Mouse (Mus musculus) MEL (cell line): Measurements from ENCODE around the gene Mr1. TPM values are rescaled to one million over a fixed set of nuclear protein-coding genes. Genes with fewer than 3 reads are reported as not detected.
A peak's percentile ranks its signal among the peaks of the same experiment; 100 is the strongest.

Experiments
- DNase-seq: peaks from one replicate; pipeline ENCODE4 v3.0.0; 2011; ENCODE audit warnings: low read depth, low spot score
- H3K27ac ChIP-seq: 2 replicates; pipeline ENCODE4 v1.5.1; 2012; ENCODE audit warnings: low read depth, mild to moderate bottlenecking, control low read depth, low read length, moderate library complexity; ENCODE audit not compliant: control insufficient read depth
- H3K27me3 ChIP-seq, 2 experiments: fragments of 150-350 bp in 1 of 2; sonication (generic) in 1 of 2; 2 replicates each; pipeline ENCODE4 v1.6.1; 2012; ENCODE audit warnings: low read length in 2 of 2, mild to moderate bottlenecking in 2 of 2, improper control_type of control experiment in 1 of 2, moderate library complexity in 1 of 2; ENCODE audit not compliant: insufficient read depth in 2 of 2, control insufficient read depth in 1 of 2
- H3K36me3 ChIP-seq, 2 experiments: 2 replicates each; pipeline ENCODE4 v1.6.1; 2012 to 2014; ENCODE audit warnings: low read length in 2 of 2, improper control_type of control experiment in 1 of 2, inconsistent platforms in 1 of 2, mild to moderate bottlenecking in 1 of 2; ENCODE audit not compliant: insufficient read depth in 2 of 2, control insufficient read depth in 1 of 2
- H3K4me1 ChIP-seq, 2 experiments: fragments of 150-350 bp in 1 of 2; sonication (generic) in 1 of 2; 2 replicates each; pipeline ENCODE4 v1.6.1; 2012; ENCODE audit warnings: low read length in 2 of 2, improper control_type of control experiment in 1 of 2, mild to moderate bottlenecking in 1 of 2; ENCODE audit not compliant: insufficient read depth in 2 of 2, control insufficient read depth in 1 of 2
- H3K4me3 ChIP-seq, 2 experiments: fragments of 150-350 bp in 1 of 2; sonication (generic) in 1 of 2; 2 replicates each; pipeline ENCODE4 v1.5.1; 2012; ENCODE audit warnings: low read depth in 2 of 2, low read length in 2 of 2, mild to moderate bottlenecking in 2 of 2, moderate library complexity in 2 of 2, control low read depth in 1 of 2, improper control_type of control experiment in 1 of 2; ENCODE audit not compliant: control insufficient read depth in 1 of 2, insufficient read depth in 1 of 2
- H3K79me2 ChIP-seq: 2 replicates; pipeline ENCODE4 v1.6.1; 2012; ENCODE audit warnings: mild to moderate bottlenecking, low read length, moderate library complexity; ENCODE audit not compliant: control insufficient read depth, poor library complexity, insufficient read depth
- H3K9ac ChIP-seq: 2 replicates; pipeline ENCODE4 v1.6.1; 2012; ENCODE audit warnings: low read depth, mild to moderate bottlenecking, control low read depth, low read length, moderate library complexity; ENCODE audit not compliant: control insufficient read depth, poor library complexity, severe bottlenecking
- H3K9me3 ChIP-seq: fragments of 150-350 bp; sonication (generic); replicated peaks from 2 replicates; pipeline ENCODE4 v1.6.1; 2012; ENCODE audit warnings: mild to moderate bottlenecking, low read length, improper control_type of control experiment, moderate library complexity; ENCODE audit not compliant: insufficient read depth
- BHLHE40 ChIP-seq: IDR thresholded peaks from 2 replicates; pipeline ENCODE4 v1.6.1; 2012; ENCODE audit warnings: low read depth, mild to moderate bottlenecking, inconsistent platforms, low read length, improper control_type of control experiment, borderline replicate concordance
- CHD1 ChIP-seq: IDR thresholded peaks from 2 replicates; pipeline ENCODE4 v1.6.1; 2012; ENCODE audit warnings: low read depth, mild to moderate bottlenecking, inconsistent platforms, low read length, improper control_type of control experiment
- CHD2 ChIP-seq: IDR thresholded peaks from 2 replicates; pipeline ENCODE4 v1.6.1; 2011; ENCODE audit warnings: low read length, improper control_type of control experiment
- E2F4 ChIP-seq: IDR thresholded peaks from 2 replicates; pipeline ENCODE4 v1.6.1; 2011; ENCODE audit warnings: low read depth, low read length, improper control_type of control experiment, borderline replicate concordance
- ELF1 ChIP-seq: IDR thresholded peaks from 2 replicates; pipeline ENCODE4 v1.6.1; 2014; ENCODE audit warnings: low read depth, mild to moderate bottlenecking, inconsistent platforms, low read length, improper control_type of control experiment, moderate library complexity
- EP300 ChIP-seq, 2 experiments: IDR thresholded peaks; 2 replicates each; pipeline ENCODE4 v1.6.1; 2011; ENCODE audit warnings: improper control_type of control experiment in 2 of 2, low read length in 2 of 2, low read depth in 1 of 2, mild to moderate bottlenecking in 1 of 2
- ETS1 ChIP-seq: IDR thresholded peaks from 2 replicates; pipeline ENCODE4 v1.6.1; 2012; ENCODE audit warnings: low read depth, mild to moderate bottlenecking, inconsistent platforms, low read length, improper control_type of control experiment, moderate library complexity
- GABPA ChIP-seq: IDR thresholded peaks from 2 replicates; pipeline ENCODE4 v1.6.1; 2012; ENCODE audit warnings: low read depth, mild to moderate bottlenecking, inconsistent platforms, low read length, improper control_type of control experiment, moderate library complexity
- GATA1 ChIP-seq: IDR thresholded peaks from 2 replicates; pipeline ENCODE4 v1.6.1; 2011; ENCODE audit warnings: low read depth, low read length, improper control_type of control experiment
- HCFC1 ChIP-seq: IDR thresholded peaks from 2 replicates; pipeline ENCODE4 v1.6.1; 2012; ENCODE audit warnings: low read depth, mild to moderate bottlenecking, inconsistent platforms, low read length, improper control_type of control experiment, moderate library complexity
- JUND ChIP-seq: IDR thresholded peaks from 2 replicates; pipeline ENCODE4 v1.6.1; 2011; ENCODE audit warnings: low read depth, mild to moderate bottlenecking, improper control_type of control experiment, low read length
- KAT2A ChIP-seq: conservative IDR thresholded peaks from 2 replicates; pipeline ENCODE4 v1.6.1; 2012; ENCODE audit warnings: low read depth, low read length, improper control_type of control experiment, inconsistent platforms
- MAFK ChIP-seq: IDR thresholded peaks from 2 replicates; pipeline ENCODE4 v1.6.1; 2011; ENCODE audit warnings: low read depth, mild to moderate bottlenecking, low read length, improper control_type of control experiment, borderline replicate concordance
- MAX ChIP-seq: IDR thresholded peaks from 2 replicates; pipeline ENCODE4 v1.6.1; 2011; ENCODE audit warnings: low read length, improper control_type of control experiment
- MAZ ChIP-seq: IDR thresholded peaks from 2 replicates; pipeline ENCODE4 v1.6.1; 2012; ENCODE audit warnings: low read depth, mild to moderate bottlenecking, inconsistent platforms, low read length, improper control_type of control experiment
- MEF2A ChIP-seq: IDR thresholded peaks from 2 replicates; pipeline ENCODE4 v1.6.1; 2014; ENCODE audit warnings: low read depth, mild to moderate bottlenecking, inconsistent platforms, low read length, improper control_type of control experiment; ENCODE audit not compliant: poor library complexity, insufficient replicate concordance, severe bottlenecking; ENCODE audit errors: extremely low read depth
- MXI1 ChIP-seq: IDR thresholded peaks from 2 replicates; pipeline ENCODE4 v1.6.1; 2011; ENCODE audit warnings: mild to moderate bottlenecking, low read depth, low read length, improper control_type of control experiment
- MYB ChIP-seq: IDR thresholded peaks from 2 replicates; pipeline ENCODE4 v1.6.1; 2011; ENCODE audit warnings: mild to moderate bottlenecking, low read depth, low read length, improper control_type of control experiment
- MYC ChIP-seq: IDR thresholded peaks from 2 replicates; pipeline ENCODE4 v1.6.1; 2011; ENCODE audit warnings: low read depth, mild to moderate bottlenecking, low read length, improper control_type of control experiment, moderate library complexity
- NELFE ChIP-seq: IDR thresholded peaks from 2 replicates; pipeline ENCODE4 v1.6.1; 2011; ENCODE audit warnings: low read depth, low read length, improper control_type of control experiment
- NRF1 ChIP-seq: IDR thresholded peaks from 2 replicates; pipeline ENCODE4 v1.6.1; 2014; ENCODE audit warnings: low read depth, mild to moderate bottlenecking, inconsistent platforms, low read length, improper control_type of control experiment, moderate library complexity; ENCODE audit not compliant: poor library complexity, insufficient read depth, severe bottlenecking
- POLR2A ChIP-seq, 2 experiments: IDR thresholded peaks; 2 replicates each; pipeline ENCODE4 v1.6.1; 2011 to 2012; ENCODE audit warnings: low read length in 2 of 2, mild to moderate bottlenecking in 2 of 2, control low read depth in 1 of 2, improper control_type of control experiment in 1 of 2, low read depth in 1 of 2, moderate library complexity in 1 of 2; ENCODE audit not compliant: control insufficient read depth in 1 of 2, insufficient read depth in 1 of 2, poor library complexity in 1 of 2
- POLR2AphosphoS5 ChIP-seq: IDR thresholded peaks from 2 replicates; pipeline ENCODE4 v1.6.1; 2012; ENCODE audit warnings: low read depth, borderline replicate concordance, mild to moderate bottlenecking, inconsistent platforms, low read length, moderate library complexity, mixed read lengths
- RAD21 ChIP-seq: IDR thresholded peaks from 2 replicates; pipeline ENCODE4 v1.6.1; 2011; ENCODE audit warnings: mild to moderate bottlenecking, low read depth, low read length, improper control_type of control experiment
- RCOR1 ChIP-seq: IDR thresholded peaks from 2 replicates; pipeline ENCODE4 v1.6.1; 2012; ENCODE audit warnings: low read depth, mild to moderate bottlenecking, inconsistent platforms, low read length, improper control_type of control experiment
- SIN3A ChIP-seq: IDR thresholded peaks from 2 replicates; pipeline ENCODE4 v1.6.1; 2012; ENCODE audit warnings: low read length, improper control_type of control experiment, inconsistent platforms
- SMC3 ChIP-seq: IDR thresholded peaks from 2 replicates; pipeline ENCODE4 v1.6.1; 2011; ENCODE audit warnings: low read depth, low read length, improper control_type of control experiment
- TAL1 ChIP-seq: IDR thresholded peaks from 2 replicates; pipeline ENCODE4 v1.6.1; 2012; ENCODE audit warnings: mild to moderate bottlenecking, inconsistent platforms, low read length, moderate library complexity, mixed read lengths
- TCF12 ChIP-seq: IDR thresholded peaks from 2 replicates; pipeline ENCODE4 v1.6.1; 2014; ENCODE audit warnings: low read depth, mild to moderate bottlenecking, inconsistent platforms, low read length, improper control_type of control experiment, moderate library complexity
- UBTF ChIP-seq: IDR thresholded peaks from 2 replicates; pipeline ENCODE4 v1.6.1; 2012; ENCODE audit warnings: low read depth, mild to moderate bottlenecking, inconsistent platforms, low read length, improper control_type of control experiment, moderate library complexity, borderline replicate concordance; ENCODE audit not compliant: insufficient read depth
- USF1 ChIP-seq: IDR thresholded peaks from 2 replicates; pipeline ENCODE4 v1.6.1; 2014; ENCODE audit warnings: low read depth, mild to moderate bottlenecking, inconsistent platforms, low read length, improper control_type of control experiment, moderate library complexity
- USF2 ChIP-seq, 2 experiments: IDR thresholded peaks; 2 replicates each; pipeline ENCODE4 v1.6.1; 2011 to 2012; ENCODE audit warnings: improper control_type of control experiment in 2 of 2, low read length in 2 of 2, borderline replicate concordance in 1 of 2, inconsistent platforms in 1 of 2, low read depth in 1 of 2, mild to moderate bottlenecking in 1 of 2; ENCODE audit not compliant: insufficient read depth in 1 of 2
- ZC3H11A ChIP-seq: IDR thresholded peaks from 2 replicates; pipeline ENCODE4 v1.6.1; 2012; ENCODE audit warnings: low read depth, mild to moderate bottlenecking, inconsistent platforms, low read length, improper control_type of control experiment
- ZKSCAN1 ChIP-seq: IDR thresholded peaks from 2 replicates; pipeline ENCODE4 v1.6.1; 2012; ENCODE audit warnings: low read depth, mild to moderate bottlenecking, inconsistent platforms, low read length, improper control_type of control experiment, moderate library complexity
- ZNF384 ChIP-seq: IDR thresholded peaks from 2 replicates; pipeline ENCODE4 v1.6.1; 2012; ENCODE audit warnings: low read depth, mild to moderate bottlenecking, inconsistent platforms, low read length, improper control_type of control experiment
- polyA plus RNA-seq, 2 experiments: library from polyadenylated mRNA; stranded (reverse) in 1 of 2; unstranded in 1 of 2; fragments of >175 nt in 1 of 2; fragments of >200 nt in 1 of 2; gene quantifications; 2 replicates each; pipeline versions ENCODE4 v1.2.1 to v1.2.4; 2012; ENCODE audit warnings: low replicate concordance in 2 of 2, low read depth in 1 of 2; ENCODE audit not compliant: insufficient read length in 2 of 2, insufficient read depth in 1 of 2, missing spikeins in 1 of 2
- total RNA-seq: library from RNA; depleted of rRNA; stranded (reverse); fragments of 300-350 nt; gene quantifications from 2 replicates; pipeline ENCODE4 v1.2.3, GENCODE M21; 2012

The Mr1 gene
- total and polyA plus RNA-seq, 3 experiments: 2.0 to 3.9 TPM; not detected in 1

- peak; percentile 98 for DNase-seq
- Histone ChIP-seq H3K27ac (peak within 1 kb of the TSS; percentile 87), H3K9me3 (no peaks in the 10 kb centered on the region), H3K79me2 (peaks cover 18% of the 10 kb centered on the region), H3K9ac (peak within 1 kb of the TSS; percentile 93), H3K27me3 (no peaks in the 10 kb centered on the region), H3K4me1 (peaks cover 2 to 3% of the 10 kb centered on the region in 2 experiments; a peak in 3 of 4 replicates), H3K4me3 (peak within 1 kb of the TSS; percentile 91 to 97), H3K36me3 (peaks cover 0 to 15% of the 10 kb centered on the region in 2 experiments; a peak in 2 of 4 replicates)
- TF ChIP-seq NELFE: peak; percentile 100
- TF ChIP-seq USF2 (IDR thresholded peaks at IDR 0.05; ENCODE audit: borderline replicate concordance in 1 of 2, insufficient read depth in 1 of 2, low read depth in 1 of 2, low read length in 2 of 2): peak in 1 of 2 experiments; percentile 75; a peak in 2 of 4 replicates
- TF ChIP-seq NRF1: peak; percentile 28; the same call in 1 of the 2 replicates
- no peak; the same call in 1 of the 2 replicates for TF ChIP-seq SMC3
- peak; percentile 81 for TF ChIP-seq MAX
- TF ChIP-seq POLR2A (IDR thresholded peaks at IDR 0.05; ENCODE audit: control insufficient read depth in 1 of 2, insufficient read depth in 1 of 2, low read depth in 1 of 2, low read length in 2 of 2, poor library complexity in 1 of 2): peak; percentile 99 to 100
- peak; percentile 83 for TF ChIP-seq SIN3A
- TF ChIP-seq USF1: peak; percentile 96
- no peak for TF ChIP-seq GABPA
- TF ChIP-seq CHD2: peak; percentile 41; the same call in 1 of the 2 replicates
- no peak for TF ChIP-seq MAZ
- TF ChIP-seq RAD21: no peak; the same call in 1 of the 2 replicates
- TF ChIP-seq GATA1: no peak
- 0 out of 2 replicates have a peak, but pooled peaks have one; percentile 11 for TF ChIP-seq RCOR1
- TF ChIP-seq TCF12: peak; percentile 90
- no peak for TF ChIP-seq MEF2A
- TF ChIP-seq HCFC1: peak; percentile 62; the same call in 1 of the 2 replicates
- peak; percentile 3 to 36; a peak in 1 of 4 replicates for TF ChIP-seq EP300 (IDR thresholded peaks at IDR 0.05; ENCODE audit: low read depth in 1 of 2, low read length in 2 of 2)
- TF ChIP-seq ZC3H11A: no peak
- TF ChIP-seq KAT2A: peak; percentile 31
- TF ChIP-seq MXI1: peak; percentile 39; the same call in 1 of the 2 replicates
- TF ChIP-seq UBTF: no peak
- 0 out of 2 replicates have a peak, but pooled peaks have one; percentile 52 for TF ChIP-seq MYC
- TF ChIP-seq MYB: peak; percentile 56
- TF ChIP-seq MAFK: no peak
- no peak for TF ChIP-seq TAL1
- no peak; the same call in 1 of the 2 replicates for TF ChIP-seq E2F4
- TF ChIP-seq CHD1: peak; percentile 91; the same call in 1 of the 2 replicates
- 0 out of 2 replicates have a peak, but pooled peaks have one; percentile 38 for TF ChIP-seq ELF1
- peak; percentile 93 for TF ChIP-seq POLR2AphosphoS5
- TF ChIP-seq JUND: no peak
- TF ChIP-seq BHLHE40: no peak; the same call in 1 of the 2 replicates
- TF ChIP-seq ZKSCAN1: no peak
- 0 out of 2 replicates have a peak, but pooled peaks have one; percentile 11 for TF ChIP-seq ETS1
- no peak for TF ChIP-seq ZNF384
Observed at GRCm38 (mm10) chr1:155099280-155099848, 47.2 kb downstream of the Mr1 start, which contains the start of gene Ier5. TSS of gene Ier5 (minus strand) at chr1:155099636.
